Mouse (Mus musculus) left cerebral cortex, postnatal 4 days (tissue): Measurements from ENCODE around the gene Bdp1. TPM values are rescaled to one million over a fixed set of nuclear protein-coding genes. Genes with fewer than 3 reads are reported as not detected.

Source experiments
- DNase-seq: peaks from one replicate; pipeline ENCODE4 v3.0.0-alpha.2; 2022
- intact Hi-C: fragments of 180-260 bp; cut with DNase I; formaldehyde crosslinking; loops from one replicate; pipeline ENCODE4 v1.15.1; 2025
- total RNA-seq, 2 experiments: library from RNA; stranded (reverse); gene quantifications; 2 replicates each; pipeline ENCODE4 v1.2.3; 2021

Bdp1 gene
- total RNA-seq, 2 experiments from 2014 or later: 46.0 to 46.1 TPM

- intact Hi-C loops: no loop called here
- no peak for DNase-seq
Measured at GRCm38 (mm10) chr13:100005911-100006496, 97.9 kb downstream of the Bdp1 start.

- DNase-seq: peak; percentile 85
- intact Hi-C loops: no loop called here
Measured at GRCm38 (mm10) chr13:100001790-100002196, 102.1 kb downstream of the Bdp1 start.

GRCm38 (mm10) chr13:99999078-99999477 is 104.8 kb downstream of the Bdp1 start:
- DNase-seq: no peak
- intact Hi-C loops: loop anchor here (5.0 kb wide), 1 partner anchor 142 kb away; no protein-coding TSS in a partner anchor

- no peak for DNase-seq
- intact Hi-C loops: loop anchor here (5.0 kb wide), 1 partner anchor 141 kb away; no protein-coding TSS in a partner anchor
Measured at GRCm38 (mm10) chr13:99998099-99998498, 105.8 kb downstream of the Bdp1 start.

GRCm38 (mm10) chr13:99989592-99989991 is 114.3 kb downstream of the Bdp1 start:
- no peak for DNase-seq
- intact Hi-C loops: no loop called here

- intact Hi-C loops: no loop called here
- no peak for DNase-seq
Measured at GRCm38 (mm10) chr13:99983320-99983719, 120.5 kb downstream of the Bdp1 start.

GRCm38 (mm10) chr13:99979406-99979805 is 124.5 kb downstream of the Bdp1 start:
- intact Hi-C loops: no loop called here
- DNase-seq: no peak

GRCm38 (mm10) chr13:99970089-99970488 is 133.8 kb downstream of the Bdp1 start:
- no peak for DNase-seq

More at GRCm38 (mm10) chr13:99970089-99970488, 133.8 kb downstream of the Bdp1 start:
- intact Hi-C loops: no loop called here

Other genes starting within 250 kb of the Bdp1 start
- 1 to 10 TPM; 5.9 to 7.4 TPM for gene Cartpt, start 203.0 kb downstream of the Bdp1 start, total RNA-seq
- 10 to 100 TPM; 29.1 to 34.0 TPM for gene Mccc2, start 88.4 kb downstream of the Bdp1 start, total RNA-seq
- gene Serf1, start 3.9 kb upstream of the Bdp1 start, total RNA-seq: 100 to 1,000 TPM; 109 to 127 TPM
- 10 to 100 TPM; 48.9 to 51.1 TPM for gene Smn1, start 20.8 kb upstream of the Bdp1 start, total RNA-seq
- gene Naip2, start 98.0 kb upstream of the Bdp1 start, total RNA-seq: under 1 TPM; 0.26 TPM
- gene Naip5, start 142.3 kb upstream of the Bdp1 start, total RNA-seq: under 1 TPM; 0.12 to 0.24 TPM
- under 1 TPM; 0.20 to 0.30 TPM for gene Naip6, start 213.6 kb upstream of the Bdp1 start, total RNA-seq